Mouse (Mus musculus): Measurements from ENCODE around the gene Auts2. TPM values are rescaled to one million over a fixed set of nuclear protein-coding genes. Genes with fewer than 3 reads are reported as not detected.

The Auts2 gene
- polyA plus RNA-seq, 1 experiment from 2014 or later, result 56.7 TPM

GRCm38 (mm10) chr5:131680127-131680845, 862.9 kb downstream of the Auts2 start:
- peak; percentile 41 for DNase-seq (ENCODE audit: low spot score)
- Histone ChIP-seq H3K27me3 (ENCODE audit: insufficient read depth, poor library complexity, severe bottlenecking) (no peaks in the 10 kb centered on the region), H3K36me3 (0 out of 2 replicates have a peak, but pooled peaks cover 5% of the 10 kb centered on the region), H3K27ac (peak overlapping the region; percentile 71), H3K4me3 (no peak overlapping the region), H3K4me1 (replicated peaks) (peaks cover 21% of the 10 kb centered on the region), H3K9me3 (peaks cover 5% of the 10 kb centered on the region)
- WGBS, result 53% methylated on average over 12 of the region's 12 CpGs

- Histone ChIP-seq H3K27me3 (ENCODE audit: insufficient read depth, poor library complexity, severe bottlenecking) (no peaks in the 10 kb centered on the region), H3K4me1 (replicated peaks) (peaks cover 21% of the 10 kb centered on the region), H3K27ac (peak overlapping the region; percentile 71; the same call in 1 of the 2 replicates), H3K4me3 (no peak overlapping the region), H3K36me3 (0 out of 2 replicates have a peak, but pooled peaks cover 5% of the 10 kb centered on the region), H3K9me3 (peaks cover 5% of the 10 kb centered on the region)
- 83% methylated on average over 1 of the region's 1 CpGs for WGBS
- DNase-seq (ENCODE audit: low spot score), result no peak
These were observed 863.6 kb downstream of the Auts2 start for GRCm38 (mm10) chr5:131679523-131679922.

GRCm38 (mm10) chr5:131677518-131677917, 865.6 kb downstream of the Auts2 start:
- WGBS, result 74% methylated on average over 5 of the region's 5 CpGs
- Histone ChIP-seq H3K36me3 (no peaks in the 10 kb centered on the region), H3K27me3 (ENCODE audit: insufficient read depth, poor library complexity, severe bottlenecking) (no peaks in the 10 kb centered on the region), H3K27ac (no peak overlapping the region), H3K4me3 (no peak overlapping the region), H3K4me1 (replicated peaks) (peaks cover 21% of the 10 kb centered on the region), H3K9me3 (no peaks in the 10 kb centered on the region)
- no peak for DNase-seq (ENCODE audit: low spot score)

- no peak for DNase-seq (ENCODE audit: low spot score)
- 85% methylated on average over 4 of the region's 4 CpGs for WGBS
- no peak overlapping the region for H3K4me3 ChIP-seq
- no peaks in the 10 kb centered on the region for H3K4me1 ChIP-seq (replicated peaks)
- no peak overlapping the region for H3K27ac ChIP-seq
- H3K36me3 ChIP-seq, result no peaks in the 10 kb centered on the region
- H3K9me3 ChIP-seq, result no peaks in the 10 kb centered on the region
- 0 out of 2 replicates have a peak, but pooled peaks cover 3% of the 10 kb centered on the region for H3K27me3 ChIP-seq (ENCODE audit: insufficient read depth, poor library complexity, severe bottlenecking)
These were observed 869.4 kb downstream of the Auts2 start for GRCm38 (mm10) chr5:131673696-131674095.

GRCm38 (mm10) chr5:131665068-131665467, 878.1 kb downstream of the Auts2 start:
- Histone ChIP-seq H3K27ac (no peak overlapping the region), H3K4me1 (replicated peaks) (peaks cover 16% of the 10 kb centered on the region), H3K27me3 (ENCODE audit: insufficient read depth, poor library complexity, severe bottlenecking) (no peaks in the 10 kb centered on the region), H3K36me3 (0 out of 2 replicates have a peak, but pooled peaks cover 3% of the 10 kb centered on the region), H3K4me3 (no peak overlapping the region), H3K9me3 (peaks cover 3% of the 10 kb centered on the region; the same call in 1 of the 2 replicates)
- DNase-seq (ENCODE audit: low spot score), result no peak
- WGBS, result 88% methylated on average over 8 of the region's 8 CpGs

- no peak for DNase-seq (ENCODE audit: low spot score)
- WGBS, result 92% methylated on average over 7 of the region's 7 CpGs
- Histone ChIP-seq H3K9me3 (peaks cover 3% of the 10 kb centered on the region; the same call in 1 of the 2 replicates), H3K27me3 (ENCODE audit: insufficient read depth, poor library complexity, severe bottlenecking) (no peaks in the 10 kb centered on the region), H3K27ac (no peak overlapping the region), H3K4me3 (no peak overlapping the region), H3K36me3 (0 out of 2 replicates have a peak, but pooled peaks cover 3% of the 10 kb centered on the region), H3K4me1 (replicated peaks) (peaks cover 16% of the 10 kb centered on the region)
These were observed 878.5 kb downstream of the Auts2 start for GRCm38 (mm10) chr5:131664657-131665056.

GRCm38 (mm10) chr5:131662657-131663056, 880.5 kb downstream of the Auts2 start:
- peak; percentile 15 for DNase-seq (ENCODE audit: low spot score)
- H3K36me3 ChIP-seq, result 0 out of 2 replicates have a peak, but pooled peaks cover 3% of the 10 kb centered on the region
- peaks cover 4% of the 10 kb centered on the region; the same call in 1 of the 2 replicates for H3K27me3 ChIP-seq (ENCODE audit: insufficient read depth, poor library complexity, severe bottlenecking)
- no peak overlapping the region for H3K27ac ChIP-seq
- no peak overlapping the region for H3K4me3 ChIP-seq
- WGBS, result 82% methylated on average over 2 of the region's 2 CpGs
- H3K4me1 ChIP-seq (replicated peaks), result peaks cover 20% of the 10 kb centered on the region
- H3K9me3 ChIP-seq, result peaks cover 3% of the 10 kb centered on the region; the same call in 1 of the 2 replicates

GRCm38 (mm10) chr5:131658822-131659515, 884.2 kb downstream of the Auts2 start:
- peak; percentile 16 for DNase-seq (ENCODE audit: low spot score)
- WGBS, result 84% methylated on average over 19 of the region's 19 CpGs
- no peak overlapping the region for H3K27ac ChIP-seq

GRCm38 (mm10) chr5:131654206-131654605, 888.9 kb downstream of the Auts2 start:
- Histone ChIP-seq H3K27ac (no peak overlapping the region), H3K36me3 (no peaks in the 10 kb centered on the region), H3K4me1 (replicated peaks) (peaks cover 35% of the 10 kb centered on the region), H3K4me3 (no peak overlapping the region), H3K9me3 (no peaks in the 10 kb centered on the region), H3K27me3 (ENCODE audit: insufficient read depth, poor library complexity, severe bottlenecking) (peaks cover 78% of the 10 kb centered on the region)
- WGBS, result 71% methylated on average over 7 of the region's 7 CpGs
- DNase-seq (ENCODE audit: low spot score), result no peak

More at GRCm38 (mm10) chr5:131658822-131659515, 884.2 kb downstream of the Auts2 start:
- Histone ChIP-seq H3K4me1 (replicated peaks) (peaks cover 20% of the 10 kb centered on the region), H3K27me3 (ENCODE audit: insufficient read depth, poor library complexity, severe bottlenecking) (peaks cover 30% of the 10 kb centered on the region), H3K9me3 (peaks cover 3% of the 10 kb centered on the region; the same call in 1 of the 2 replicates), H3K36me3 (0 out of 2 replicates have a peak, but pooled peaks cover 3% of the 10 kb centered on the region), H3K4me3 (no peak overlapping the region)

- H3K27me3 ChIP-seq (ENCODE audit: insufficient read depth, poor library complexity, severe bottlenecking), result peaks cover 85% of the 10 kb centered on the region
- no peaks in the 10 kb centered on the region for H3K9me3 ChIP-seq
- peak; percentile 33 for DNase-seq (ENCODE audit: low spot score)
- peaks cover 62% of the 10 kb centered on the region for H3K4me1 ChIP-seq (replicated peaks)
- H3K4me3 ChIP-seq, result no peak overlapping the region
- 35% methylated on average over 11 of the region's 11 CpGs for WGBS
- H3K36me3 ChIP-seq, result no peaks in the 10 kb centered on the region
- H3K27ac ChIP-seq, result peak overlapping the region; percentile 50; the same call in 1 of the 2 replicates
These were observed 892.7 kb downstream of the Auts2 start for GRCm38 (mm10) chr5:131650381-131650891.

- peak overlapping the region; percentile 66; the same call in 1 of the 2 replicates for H3K27ac ChIP-seq
These were observed 895.4 kb downstream of the Auts2 start for GRCm38 (mm10) chr5:131647683-131648119.

GRCm38 (mm10) chr5:131647104-131647682, 896.0 kb downstream of the Auts2 start:
- peaks cover 84% of the 10 kb centered on the region for H3K4me1 ChIP-seq (replicated peaks)
- H3K27me3 ChIP-seq (ENCODE audit: insufficient read depth, poor library complexity, severe bottlenecking), result peaks cover 77% of the 10 kb centered on the region
- peak overlapping the region; percentile 66; the same call in 1 of the 2 replicates for H3K27ac ChIP-seq
- 52% methylated on average over 4 of the region's 4 CpGs for WGBS
- H3K4me3 ChIP-seq, result no peak overlapping the region
- no peaks in the 10 kb centered on the region for H3K36me3 ChIP-seq
- no peaks in the 10 kb centered on the region for H3K9me3 ChIP-seq
- DNase-seq (ENCODE audit: low spot score), result no peak

More at GRCm38 (mm10) chr5:131647683-131648119, 895.4 kb downstream of the Auts2 start:
- Histone ChIP-seq H3K27me3 (ENCODE audit: insufficient read depth, poor library complexity, severe bottlenecking) (peaks cover 77% of the 10 kb centered on the region), H3K36me3 (no peaks in the 10 kb centered on the region), H3K9me3 (no peaks in the 10 kb centered on the region), H3K4me1 (replicated peaks) (peaks cover 79% of the 10 kb centered on the region), H3K4me3 (no peak overlapping the region)
- peak; percentile 43 for DNase-seq (ENCODE audit: low spot score)
- 42% methylated on average over 4 of the region's 4 CpGs for WGBS
